Mouse (Mus musculus) myocyte (in vitro differentiated cells): ENCODE measurements at regions not wholly inside any gene's neighbourhood (a gene's known extent, or its start where the extent isn't known, plus 50 kb on each side); places are given as distances from the start of the nearest gene placed in this dataset.

ENCODE experiments used
- H3K27me3 ChIP-seq: one replicate; pipeline ENCODE4 v1.6.1; 2011; ENCODE audit not compliant: control insufficient read depth, insufficient read depth, insufficient read length
- H3K36me3 ChIP-seq: one replicate; pipeline ENCODE4 v1.6.1; 2011; ENCODE audit not compliant: control insufficient read depth, insufficient read depth
- H3K4me2 ChIP-seq: one replicate; pipeline ENCODE4 v1.6.1; 2011; ENCODE audit warnings: low read depth, control low read depth
- H3K4me3 ChIP-seq: one replicate; pipeline ENCODE4 v1.5.1; 2011; ENCODE audit warnings: mild to moderate bottlenecking, control low read depth, moderate library complexity
- H3K79me2 ChIP-seq: one replicate; pipeline ENCODE4 v1.6.1; 2011; ENCODE audit not compliant: control insufficient read depth, insufficient read depth
- H3ac ChIP-seq: one replicate; pipeline ENCODE4 v1.6.1; 2011; ENCODE audit not compliant: control insufficient read depth, insufficient read length
- CEBPB ChIP-seq: IDR thresholded peaks from 2 replicates; pipeline ENCODE4 v1.6.1; 2011; ENCODE audit warnings: mild to moderate bottlenecking, moderate library complexity; ENCODE audit not compliant: poor library complexity, insufficient read depth, severe bottlenecking
- E2F4 ChIP-seq: IDR thresholded peaks from one replicate; pipeline ENCODE4 v1.6.1; 2011; ENCODE audit warnings: mild to moderate bottlenecking, control low read depth, moderate library complexity; ENCODE audit not compliant: insufficient read depth
- MAX ChIP-seq: IDR thresholded peaks from one replicate; pipeline ENCODE4 v1.6.1; 2011; ENCODE audit warnings: low read depth, mild to moderate bottlenecking, control low read depth
- MYOD1 ChIP-seq, 3 experiments: IDR thresholded peaks; one replicate each; pipeline ENCODE4 v1.6.1; 2011; ENCODE audit warnings: control low read depth in 2 of 3, low read depth in 2 of 3, mild to moderate bottlenecking in 2 of 3, moderate library complexity in 1 of 3; ENCODE audit not compliant: insufficient read length in 2 of 3, control insufficient read depth in 1 of 3
- MYOG ChIP-seq, 3 experiments: IDR thresholded peaks; one replicate each; pipeline ENCODE4 v1.6.1; 2011; ENCODE audit warnings: control low read depth in 2 of 3, low read depth in 2 of 3, mild to moderate bottlenecking in 2 of 3; ENCODE audit not compliant: insufficient read length in 2 of 3, control insufficient read depth in 1 of 3, insufficient read depth in 1 of 3
- POLR2A ChIP-seq: IDR thresholded peaks from one replicate; pipeline ENCODE4 v1.6.1; 2011; ENCODE audit warnings: low read depth, mild to moderate bottlenecking, control low read depth, moderate library complexity; ENCODE audit not compliant: insufficient read length
- POLR2AphosphoS2 ChIP-seq: IDR thresholded peaks from one replicate; pipeline ENCODE4 v1.6.1; 2011; ENCODE audit warnings: low read depth, control low read depth; ENCODE audit not compliant: insufficient read length
- REST ChIP-seq: IDR thresholded peaks from one replicate; pipeline ENCODE4 v1.6.1; 2011; ENCODE audit warnings: mild to moderate bottlenecking, control low read depth, moderate library complexity; ENCODE audit not compliant: insufficient read depth, insufficient read length
- SRF ChIP-seq: IDR thresholded peaks from one replicate; pipeline ENCODE4 v1.6.1; 2011; ENCODE audit warnings: low read depth; ENCODE audit not compliant: control insufficient read depth, insufficient read length
- TCF12 ChIP-seq: IDR thresholded peaks from one replicate; pipeline ENCODE4 v1.6.1; 2011; ENCODE audit warnings: mild to moderate bottlenecking, control low read depth; ENCODE audit not compliant: poor library complexity, insufficient read depth, severe bottlenecking
- TCF3 ChIP-seq: IDR thresholded peaks from one replicate; pipeline ENCODE4 v1.6.1; 2011; ENCODE audit warnings: low read depth, control low read depth; ENCODE audit not compliant: insufficient read length
- USF1 ChIP-seq: IDR thresholded peaks from one replicate; pipeline ENCODE4 v1.6.1; 2011; ENCODE audit warnings: low read depth, mild to moderate bottlenecking, control low read depth, moderate library complexity

DNA sequence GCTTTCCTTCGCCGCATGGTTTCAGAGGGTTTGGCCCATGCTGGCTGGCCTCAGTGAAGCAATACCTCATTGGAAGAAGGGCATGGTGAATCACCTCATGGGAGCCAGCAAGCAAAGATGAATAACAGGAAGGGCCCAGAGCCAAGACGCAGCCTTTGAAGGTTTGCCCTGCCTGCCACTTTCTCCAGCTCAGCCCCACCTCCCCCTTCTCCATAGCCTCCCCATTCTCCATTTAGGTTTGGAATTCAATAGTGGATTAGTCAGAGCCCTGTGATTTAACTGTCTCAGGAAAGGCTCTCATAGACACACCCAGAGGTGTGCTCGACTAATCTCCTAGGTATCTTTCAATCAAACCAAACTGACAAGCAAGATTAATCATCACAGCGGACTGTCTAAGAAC is 201.0 kb downstream of the H2al1j start:
- H3K36me3 ChIP-seq: no peaks in the 10 kb centered on the region
- TF ChIP-seq E2F4 (no peak), CEBPB (peak; percentile 45; the same call in 1 of the 2 replicates)
- H3ac ChIP-seq: no peak overlapping the region
- no peaks in the 10 kb centered on the region for H3K79me2 ChIP-seq
- no peak overlapping the region for H3K4me3 ChIP-seq
- H3K27me3 ChIP-seq: no peaks in the 10 kb centered on the region
- H3K4me2 ChIP-seq: no peak overlapping the region

GRCm38 (mm10) chrX:11529221-11529620 is 201.6 kb downstream of the H2al1j start:
- no peaks in the 10 kb centered on the region for H3K36me3 ChIP-seq
- no peaks in the 10 kb centered on the region for H3K27me3 ChIP-seq
- no peaks in the 10 kb centered on the region for H3K79me2 ChIP-seq
- TF ChIP-seq E2F4 (no peak), SRF (no peak), MYOG (IDR thresholded peaks at IDR 0.05; ENCODE audit: control insufficient read depth in 1 of 3, insufficient read depth in 1 of 3, insufficient read length in 2 of 3, low read depth in 2 of 3) (no peak), CEBPB (no peak), POLR2AphosphoS2 (no peak), USF1 (no peak), TCF3 (no peak), TCF12 (no peak), REST (no peak)
- H3ac ChIP-seq: no peak overlapping the region
- no peak overlapping the region for H3K4me2 ChIP-seq
- H3K4me3 ChIP-seq: no peak overlapping the region

- Histone ChIP-seq H3K36me3 (no peaks in the 10 kb centered on the region), H3K4me2 (no peak overlapping the region), H3K4me3 (no peak overlapping the region), H3K79me2 (no peaks in the 10 kb centered on the region), H3ac (no peak overlapping the region), H3K27me3 (no peaks in the 10 kb centered on the region)
- TF ChIP-seq SRF (no peak), E2F4 (no peak), POLR2AphosphoS2 (no peak), POLR2A (no peak), TCF12 (no peak), MYOD1 (IDR thresholded peaks at IDR 0.05; ENCODE audit: control insufficient read depth in 1 of 3, insufficient read length in 2 of 3, low read depth in 2 of 3) (no peak), REST (no peak), USF1 (no peak), CEBPB (no peak), MAX (no peak), TCF3 (no peak)
These were observed 205.2 kb downstream of the H2al1j start for GRCm38 (mm10) chrX:11532817-11533216.

DNA sequence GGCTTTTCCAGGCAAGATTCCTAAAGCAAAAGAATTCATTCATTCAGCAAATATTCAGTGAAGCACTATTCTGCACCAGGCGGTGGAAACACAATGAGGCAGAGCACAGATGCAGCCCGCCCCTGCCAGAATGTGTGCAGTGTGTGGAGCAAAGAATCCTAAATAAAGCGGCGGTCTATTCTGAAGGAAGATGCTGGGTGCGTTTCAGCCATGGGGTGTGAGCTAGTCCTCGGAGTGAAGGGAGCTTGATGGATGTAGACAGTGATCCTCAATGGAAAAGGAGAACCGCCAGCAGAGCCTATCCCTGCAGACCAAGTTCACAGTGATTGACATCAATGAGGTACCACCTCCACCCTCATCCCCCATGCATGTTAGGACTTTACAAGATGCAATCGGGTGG is 206.2 kb downstream of the H2al1j start:
- TF ChIP-seq POLR2AphosphoS2 (no peak), MAX (no peak), REST (no peak), MYOD1 (IDR thresholded peaks at IDR 0.05; ENCODE audit: control insufficient read depth in 1 of 3, insufficient read length in 2 of 3, low read depth in 2 of 3) (no peak), POLR2A (no peak), TCF12 (no peak), TCF3 (no peak), USF1 (no peak), CEBPB (no peak), E2F4 (no peak), SRF (no peak), MYOG (IDR thresholded peaks at IDR 0.05; ENCODE audit: control insufficient read depth in 1 of 3, insufficient read depth in 1 of 3, insufficient read length in 2 of 3, low read depth in 2 of 3) (no peak)
- no peaks in the 10 kb centered on the region for H3K36me3 ChIP-seq
- no peak overlapping the region for H3K4me3 ChIP-seq
- no peak overlapping the region for H3K4me2 ChIP-seq
- no peak overlapping the region for H3ac ChIP-seq
- H3K27me3 ChIP-seq: no peaks in the 10 kb centered on the region
- H3K79me2 ChIP-seq: no peaks in the 10 kb centered on the region

GRCm38 (mm10) chrX:11541011-11541410 is 213.4 kb downstream of the H2al1j start:
- TF ChIP-seq E2F4: no peak
- no peak for TF ChIP-seq MAX
- H3K27me3 ChIP-seq: no peaks in the 10 kb centered on the region

More at GRCm38 (mm10) chrX:11541011-11541410, 213.4 kb downstream of the H2al1j start:
- Histone ChIP-seq H3K4me3 (no peak overlapping the region), H3ac (no peak overlapping the region), H3K4me2 (no peak overlapping the region), H3K79me2 (no peaks in the 10 kb centered on the region), H3K36me3 (no peaks in the 10 kb centered on the region)
